Mouse (Mus musculus): Measurements from ENCODE around the gene Ppp1r12a. TPM values are rescaled to one million over a fixed set of nuclear protein-coding genes. Genes with fewer than 3 reads are reported as not detected.

The Ppp1r12a gene
- 14.3 and 18.1 TPM in 2 replicates for polyA plus RNA-seq (2012; rRNA removed)

- H3K4me3 ChIP-seq (ENCODE audit: insufficient read depth, low read depth, low read length) = peak within 1 kb of the TSS; percentile 100
- peak; percentile 97 for DNase-seq
- WGBS = under 1% methylated on average over 89 of the region's 89 CpGs
- peak within 1 kb of the TSS; percentile 99 for H3K27ac ChIP-seq (ENCODE audit: insufficient read depth, low read depth, low read length)
- peak; percentile 6 for TF ChIP-seq POLR2A (IDR thresholded peaks at IDR 0.05; ENCODE audit: low read depth, low read length)
- no peak for TF ChIP-seq CTCF (conservative IDR thresholded peaks at IDR 0.05; ENCODE audit: insufficient read depth, insufficient read length, low read depth, low read length)
- H3K27me3 ChIP-seq (replicated peaks; ENCODE audit: control insufficient read depth, insufficient read depth, low read length) = no peaks in the 10 kb centered on the region
- peaks cover 9% of the 10 kb centered on the region; the same call in 1 of the 2 replicates for H3K4me1 ChIP-seq (ENCODE audit: control insufficient read depth, insufficient read depth, low read length)
- H3K36me3 ChIP-seq (ENCODE audit: control insufficient read depth, insufficient read depth, low read length) = no peaks in the 10 kb centered on the region
These were observed at the start of gene Ppp1r12a for GRCm38 (mm10) chr10:108161261-108162256. Gene Ppp1r12a, plus strand, starts transcription at chr10:108162193.

- H3K4me1 ChIP-seq (ENCODE audit: control insufficient read depth, insufficient read depth, low read length) = no peaks in the 10 kb centered on the region
- H3K27me3 ChIP-seq (replicated peaks; ENCODE audit: control insufficient read depth, insufficient read depth, low read length) = no peaks in the 10 kb centered on the region
- no peak for TF ChIP-seq POLR2A (IDR thresholded peaks at IDR 0.05; ENCODE audit: low read depth, low read length)
- no peak for TF ChIP-seq CTCF (conservative IDR thresholded peaks at IDR 0.05; ENCODE audit: insufficient read depth, insufficient read length, low read depth, low read length)
- H3K36me3 ChIP-seq (ENCODE audit: control insufficient read depth, insufficient read depth, low read length) = no peaks in the 10 kb centered on the region
- no peak overlapping the region for H3K4me3 ChIP-seq (ENCODE audit: insufficient read depth, low read depth, low read length)
- 65% methylated on average over 17 of the region's 17 CpGs for WGBS
- no peak for DNase-seq
- H3K27ac ChIP-seq (ENCODE audit: insufficient read depth, low read depth, low read length) = no peak overlapping the region
These were observed 48.4 kb upstream of the Ppp1r12a start for GRCm38 (mm10) chr10:108113361-108114237.

- 80% methylated on average over 13 of the region's 13 CpGs for WGBS
- no peak for TF ChIP-seq CTCF (conservative IDR thresholded peaks at IDR 0.05; ENCODE audit: insufficient read depth, insufficient read length, low read depth, low read length)
- TF ChIP-seq POLR2A (IDR thresholded peaks at IDR 0.05; ENCODE audit: low read depth, low read length) = no peak
- no peak for DNase-seq
- Histone ChIP-seq H3K4me1 (ENCODE audit: control insufficient read depth, insufficient read depth, low read length) (no peaks in the 10 kb centered on the region), H3K27ac (ENCODE audit: insufficient read depth, low read depth, low read length) (no peak overlapping the region), H3K27me3 (replicated peaks; ENCODE audit: control insufficient read depth, insufficient read depth, low read length) (no peaks in the 10 kb centered on the region), H3K4me3 (ENCODE audit: insufficient read depth, low read depth, low read length) (no peak overlapping the region), H3K36me3 (ENCODE audit: control insufficient read depth, insufficient read depth, low read length) (no peaks in the 10 kb centered on the region)
These were observed 43.5 kb upstream of the Ppp1r12a start for GRCm38 (mm10) chr10:108118200-108119163.

- 85% methylated on average over 1 of the region's 1 CpGs for WGBS
- Histone ChIP-seq H3K36me3 (ENCODE audit: control insufficient read depth, insufficient read depth, low read length) (no peaks in the 10 kb centered on the region), H3K27me3 (replicated peaks; ENCODE audit: control insufficient read depth, insufficient read depth, low read length) (no peaks in the 10 kb centered on the region), H3K4me3 (ENCODE audit: insufficient read depth, low read depth, low read length) (no peak overlapping the region), H3K27ac (ENCODE audit: insufficient read depth, low read depth, low read length) (no peak overlapping the region), H3K4me1 (ENCODE audit: control insufficient read depth, insufficient read depth, low read length) (no peaks in the 10 kb centered on the region)
- TF ChIP-seq CTCF (conservative IDR thresholded peaks at IDR 0.05; ENCODE audit: insufficient read depth, insufficient read length, low read depth, low read length) (no peak), POLR2A (IDR thresholded peaks at IDR 0.05; ENCODE audit: low read depth, low read length) (no peak)
- no peak for DNase-seq
These were observed 42.6 kb upstream of the Ppp1r12a start for GRCm38 (mm10) chr10:108119416-108119815.

GRCm38 (mm10) chr10:108124934-108125599 is 36.9 kb upstream of the Ppp1r12a start:
- 87% methylated on average over 3 of the region's 3 CpGs for WGBS
- no peak overlapping the region for H3K27ac ChIP-seq (ENCODE audit: insufficient read depth, low read depth, low read length)
- no peaks in the 10 kb centered on the region for H3K36me3 ChIP-seq (ENCODE audit: control insufficient read depth, insufficient read depth, low read length)
- H3K27me3 ChIP-seq (replicated peaks; ENCODE audit: control insufficient read depth, insufficient read depth, low read length) = no peaks in the 10 kb centered on the region
- TF ChIP-seq POLR2A (IDR thresholded peaks at IDR 0.05; ENCODE audit: low read depth, low read length) (no peak), CTCF (conservative IDR thresholded peaks at IDR 0.05; ENCODE audit: insufficient read depth, insufficient read length, low read depth, low read length) (no peak)
- no peak overlapping the region for H3K4me3 ChIP-seq (ENCODE audit: insufficient read depth, low read depth, low read length)
- no peaks in the 10 kb centered on the region for H3K4me1 ChIP-seq (ENCODE audit: control insufficient read depth, insufficient read depth, low read length)
- no peak for DNase-seq

GRCm38 (mm10) chr10:108129167-108129566 is 32.8 kb upstream of the Ppp1r12a start:
- 96% methylated on average over 3 of the region's 3 CpGs for WGBS

More at GRCm38 (mm10) chr10:108129167-108129566, 32.8 kb upstream of the Ppp1r12a start:
- Histone ChIP-seq H3K4me1 (ENCODE audit: control insufficient read depth, insufficient read depth, low read length) (no peaks in the 10 kb centered on the region), H3K36me3 (ENCODE audit: control insufficient read depth, insufficient read depth, low read length) (no peaks in the 10 kb centered on the region), H3K4me3 (ENCODE audit: insufficient read depth, low read depth, low read length) (no peak overlapping the region), H3K27me3 (replicated peaks; ENCODE audit: control insufficient read depth, insufficient read depth, low read length) (no peaks in the 10 kb centered on the region), H3K27ac (ENCODE audit: insufficient read depth, low read depth, low read length) (no peak overlapping the region)
- no peak for TF ChIP-seq CTCF (conservative IDR thresholded peaks at IDR 0.05; ENCODE audit: insufficient read depth, insufficient read length, low read depth, low read length)
- no peak for DNase-seq

Data from kidney, adult 2 months (tissue).